Mouse (Mus musculus): ENCODE results near the gene Flnb. TPM values are rescaled to one million over a fixed set of nuclear protein-coding genes. Genes with fewer than 3 reads are reported as not detected.

Gene Flnb
- polyA plus RNA-seq, 1 experiment, result not detected

GRCm38 (mm10) chr14:7918150-7918991, 100.6 kb downstream of the Flnb start:
- Histone ChIP-seq H3K27ac (ENCODE audit: insufficient read depth, low read depth, low read length) (no peak overlapping the region), H3K4me3 (ENCODE audit: insufficient read depth, low read depth, low read length) (no peak overlapping the region), H3K4me1 (ENCODE audit: control insufficient read depth, insufficient read depth, low read length) (no peaks in the 10 kb centered on the region)
- no peak for TF ChIP-seq CTCF (IDR thresholded peaks at IDR 0.05; ENCODE audit: insufficient read depth, low read depth, low read length)
- TF ChIP-seq POLR2A (IDR thresholded peaks at IDR 0.05; ENCODE audit: insufficient read depth, low read depth, low read length), result no peak
- WGBS, result 77% methylated on average over 6 of the region's 6 CpGs

GRCm38 (mm10) chr14:7919309-7919708, 101.6 kb downstream of the Flnb start:
- WGBS, result 85% methylated on average over 5 of the region's 5 CpGs
- no peak overlapping the region for H3K4me3 ChIP-seq (ENCODE audit: insufficient read depth, low read depth, low read length)
- TF ChIP-seq CTCF (IDR thresholded peaks at IDR 0.05; ENCODE audit: insufficient read depth, low read depth, low read length), result no peak
- TF ChIP-seq POLR2A (IDR thresholded peaks at IDR 0.05; ENCODE audit: insufficient read depth, low read depth, low read length), result no peak
- no peaks in the 10 kb centered on the region for H3K4me1 ChIP-seq (ENCODE audit: control insufficient read depth, insufficient read depth, low read length)
- H3K27ac ChIP-seq (ENCODE audit: insufficient read depth, low read depth, low read length), result no peak overlapping the region

- Histone ChIP-seq H3K27ac (ENCODE audit: insufficient read depth, low read depth, low read length) (no peak overlapping the region), H3K4me1 (ENCODE audit: control insufficient read depth, insufficient read depth, low read length) (no peaks in the 10 kb centered on the region), H3K4me3 (ENCODE audit: insufficient read depth, low read depth, low read length) (no peak overlapping the region)
- 75% methylated on average over 4 of the region's 4 CpGs for WGBS
- TF ChIP-seq CTCF (IDR thresholded peaks at IDR 0.05; ENCODE audit: insufficient read depth, low read depth, low read length) (no peak), POLR2A (IDR thresholded peaks at IDR 0.05; ENCODE audit: insufficient read depth, low read depth, low read length) (no peak)
Observed at GRCm38 (mm10) chr14:7919921-7920320, 102.2 kb downstream of the Flnb start.

GRCm38 (mm10) chr14:7921459-7921858, 103.7 kb downstream of the Flnb start:
- no peaks in the 10 kb centered on the region for H3K4me1 ChIP-seq (ENCODE audit: control insufficient read depth, insufficient read depth, low read length)
- no peak overlapping the region for H3K4me3 ChIP-seq (ENCODE audit: insufficient read depth, low read depth, low read length)
- TF ChIP-seq CTCF (IDR thresholded peaks at IDR 0.05; ENCODE audit: insufficient read depth, low read depth, low read length) (no peak), POLR2A (IDR thresholded peaks at IDR 0.05; ENCODE audit: insufficient read depth, low read depth, low read length) (no peak)
- 85% methylated on average over 5 of the region's 5 CpGs for WGBS
- no peak overlapping the region for H3K27ac ChIP-seq (ENCODE audit: insufficient read depth, low read depth, low read length)

- Histone ChIP-seq H3K4me3 (ENCODE audit: insufficient read depth, low read depth, low read length) (no peak overlapping the region), H3K27ac (ENCODE audit: insufficient read depth, low read depth, low read length) (no peak overlapping the region), H3K4me1 (ENCODE audit: control insufficient read depth, insufficient read depth, low read length) (no peaks in the 10 kb centered on the region)
- TF ChIP-seq CTCF (IDR thresholded peaks at IDR 0.05; ENCODE audit: insufficient read depth, low read depth, low read length), result no peak
- TF ChIP-seq POLR2A (IDR thresholded peaks at IDR 0.05; ENCODE audit: insufficient read depth, low read depth, low read length), result no peak
Observed at GRCm38 (mm10) chr14:7923635-7924034, 105.9 kb downstream of the Flnb start.

- H3K4me3 ChIP-seq (ENCODE audit: insufficient read depth, low read depth, low read length), result no peak overlapping the region
- no peak for TF ChIP-seq POLR2A (IDR thresholded peaks at IDR 0.05; ENCODE audit: insufficient read depth, low read depth, low read length)
- TF ChIP-seq CTCF (IDR thresholded peaks at IDR 0.05; ENCODE audit: insufficient read depth, low read depth, low read length), result no peak
- H3K4me1 ChIP-seq (ENCODE audit: control insufficient read depth, insufficient read depth, low read length), result no peaks in the 10 kb centered on the region
- H3K27ac ChIP-seq (ENCODE audit: insufficient read depth, low read depth, low read length), result no peak overlapping the region
- WGBS, result 77% methylated on average over 1 of the region's 1 CpGs
Observed at GRCm38 (mm10) chr14:7928362-7928761, 110.6 kb downstream of the Flnb start.

- no peak overlapping the region for H3K27ac ChIP-seq (ENCODE audit: insufficient read depth, low read depth, low read length)
- H3K4me1 ChIP-seq (ENCODE audit: control insufficient read depth, insufficient read depth, low read length), result no peaks in the 10 kb centered on the region
- TF ChIP-seq POLR2A (IDR thresholded peaks at IDR 0.05; ENCODE audit: insufficient read depth, low read depth, low read length), result no peak
- TF ChIP-seq CTCF (IDR thresholded peaks at IDR 0.05; ENCODE audit: insufficient read depth, low read depth, low read length), result no peak
- no peak overlapping the region for H3K4me3 ChIP-seq (ENCODE audit: insufficient read depth, low read depth, low read length)
- 81% methylated on average over 7 of the region's 7 CpGs for WGBS
Observed at GRCm38 (mm10) chr14:7929029-7929428, 111.3 kb downstream of the Flnb start.

GRCm38 (mm10) chr14:7932151-7932550, 114.4 kb downstream of the Flnb start:
- no peaks in the 10 kb centered on the region for H3K4me1 ChIP-seq (ENCODE audit: control insufficient read depth, insufficient read depth, low read length)
- no peak overlapping the region for H3K27ac ChIP-seq (ENCODE audit: insufficient read depth, low read depth, low read length)
- WGBS, result 89% methylated on average over 4 of the region's 4 CpGs
- no peak overlapping the region for H3K4me3 ChIP-seq (ENCODE audit: insufficient read depth, low read depth, low read length)
- TF ChIP-seq CTCF (IDR thresholded peaks at IDR 0.05; ENCODE audit: insufficient read depth, low read depth, low read length), result no peak
- TF ChIP-seq POLR2A (IDR thresholded peaks at IDR 0.05; ENCODE audit: insufficient read depth, low read depth, low read length), result no peak

- TF ChIP-seq POLR2A (IDR thresholded peaks at IDR 0.05; ENCODE audit: insufficient read depth, low read depth, low read length) (no peak), CTCF (IDR thresholded peaks at IDR 0.05; ENCODE audit: insufficient read depth, low read depth, low read length) (no peak)
- Histone ChIP-seq H3K27ac (ENCODE audit: insufficient read depth, low read depth, low read length) (no peak overlapping the region), H3K4me3 (ENCODE audit: insufficient read depth, low read depth, low read length) (no peak overlapping the region), H3K4me1 (ENCODE audit: control insufficient read depth, insufficient read depth, low read length) (no peaks in the 10 kb centered on the region)
- 91% methylated on average over 7 of the region's 7 CpGs for WGBS
Observed at GRCm38 (mm10) chr14:7934166-7934565, 116.4 kb downstream of the Flnb start.
